Mouse (Mus musculus) lung, embryonic 15.5 days (tissue): ENCODE data around the gene Ppp1r13b. TPM values are rescaled to one million over a fixed set of nuclear protein-coding genes. Genes with fewer than 3 reads are reported as not detected.

Source experiments
- ATAC-seq: fragments of 200-750 bp; cut with Nextera tagmentation; 2 replicates; pipeline ENCODE4 v1.8.0; 2017; ENCODE audit warnings: moderate number of reproducible peaks, borderline replicate concordance; ENCODE audit not compliant: low FRiP score, low TSS enrichment; ENCODE audit errors: extremely low read depth
- H3K27ac ChIP-seq: fragments of 300-500 bp; sonication (generic); 2 replicates; pipeline ENCODE4 v1.5.1; 2015; ENCODE audit warnings: moderate library complexity, mild to moderate bottlenecking, inconsistent platforms
- H3K27me3 ChIP-seq: fragments of 300-500 bp; sonication (generic); 2 replicates; pipeline ENCODE4 v1.6.1; 2015; ENCODE audit warnings: inconsistent platforms
- H3K36me3 ChIP-seq: fragments of 300-500 bp; sonication (generic); 2 replicates; pipeline ENCODE4 v1.6.1; 2015; ENCODE audit warnings: inconsistent platforms
- H3K4me1 ChIP-seq: fragments of 300-500 bp; sonication (generic); 2 replicates; pipeline ENCODE4 v1.6.1; 2015; ENCODE audit warnings: inconsistent platforms
- H3K4me2 ChIP-seq: fragments of 300-500 bp; sonication (generic); 2 replicates; pipeline ENCODE4 v1.6.1; 2015; ENCODE audit warnings: inconsistent platforms, mild to moderate bottlenecking, moderate library complexity
- H3K4me3 ChIP-seq: fragments of 300-500 bp; sonication (generic); 2 replicates; pipeline ENCODE4 v1.5.1; 2015; ENCODE audit warnings: mild to moderate bottlenecking, inconsistent platforms
- H3K9ac ChIP-seq: fragments of 300-500 bp; sonication (generic); 2 replicates; pipeline ENCODE4 v1.6.1; 2015; ENCODE audit warnings: inconsistent platforms
- H3K9me3 ChIP-seq: fragments of 300-500 bp; sonication (generic); 2 replicates; pipeline ENCODE4 v1.6.1; 2016; ENCODE audit warnings: inconsistent platforms
- WGBS: fragments of 180-500 bp; shearing (Covaris S2); methylation state at CpG from one replicate; pipeline ENCODE4 v1.1.7; 2015; 5-methylcytosine and 5-hydroxymethylcytosine counted together
- polyA plus RNA-seq: library from polyadenylated mRNA; unstranded; fragments of >200 nt; fragmentation: Nextera tagmentation; extraction: Ambion mirVana; gene quantifications from 2 replicates; pipeline ENCODE4 v1.2.1, GENCODE M21; 2015

The Ppp1r13b gene
- polyA plus RNA-seq, 1 experiment from 2014 or later = 25.6 TPM

DNA sequence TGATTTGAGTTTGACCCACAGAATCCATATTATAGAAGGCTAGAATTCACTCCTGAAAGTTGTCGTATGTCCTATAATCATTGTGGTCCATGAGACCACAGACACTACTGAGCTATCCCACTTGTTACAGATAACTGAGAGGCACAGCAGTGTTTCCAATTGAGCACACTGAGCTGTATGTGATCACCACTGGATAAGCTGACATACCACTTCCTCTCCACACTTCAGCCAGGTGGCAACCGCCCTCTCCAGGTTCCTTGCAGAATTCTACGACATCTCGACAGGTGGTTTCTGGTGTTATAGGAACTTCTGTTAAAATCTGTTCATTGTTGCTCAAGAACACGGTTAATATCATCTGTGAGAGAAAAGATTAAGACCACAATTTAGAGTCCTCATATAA, 35.8 kb downstream of the Ppp1r13b start:
- Histone ChIP-seq H3K4me3 (no peak overlapping the region), H3K27ac (no peak overlapping the region), H3K4me1 (no peaks in the 10 kb centered on the region), H3K9ac (no peak overlapping the region), H3K9me3 (no peaks in the 10 kb centered on the region), H3K36me3 (peaks cover 17% of the 10 kb centered on the region), H3K4me2 (no peak overlapping the region), H3K27me3 (no peaks in the 10 kb centered on the region)
- WGBS = 82% methylated on average over 5 of the region's 5 CpGs
- ATAC-seq = no peak

DNA sequence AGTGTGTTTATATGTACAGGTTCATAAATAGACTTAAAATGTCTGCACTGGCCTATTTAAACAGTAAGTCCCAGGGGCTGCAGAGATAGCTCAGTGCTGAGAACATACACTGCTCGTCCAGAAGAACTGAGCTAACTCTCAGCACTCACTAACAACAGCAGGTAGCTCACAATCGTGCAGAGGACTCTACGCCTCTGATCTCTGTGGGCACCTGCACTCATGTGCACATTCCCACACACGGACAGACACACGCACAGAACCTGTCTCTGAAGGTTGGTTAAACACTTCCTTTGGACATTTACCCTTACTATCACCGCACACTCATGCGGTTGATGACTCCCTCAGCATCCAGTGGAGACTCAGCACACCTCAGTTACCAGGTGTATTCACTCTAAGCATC, 37.1 kb downstream of the Ppp1r13b start:
- Histone ChIP-seq H3K4me2 (no peak overlapping the region), H3K36me3 (peaks cover 23% of the 10 kb centered on the region), H3K9me3 (no peaks in the 10 kb centered on the region), H3K27me3 (no peaks in the 10 kb centered on the region), H3K9ac (no peak overlapping the region), H3K4me1 (no peaks in the 10 kb centered on the region), H3K27ac (no peak overlapping the region), H3K4me3 (no peak overlapping the region)
- no peak for ATAC-seq
- 90% methylated on average over 7 of the region's 7 CpGs for WGBS

DNA sequence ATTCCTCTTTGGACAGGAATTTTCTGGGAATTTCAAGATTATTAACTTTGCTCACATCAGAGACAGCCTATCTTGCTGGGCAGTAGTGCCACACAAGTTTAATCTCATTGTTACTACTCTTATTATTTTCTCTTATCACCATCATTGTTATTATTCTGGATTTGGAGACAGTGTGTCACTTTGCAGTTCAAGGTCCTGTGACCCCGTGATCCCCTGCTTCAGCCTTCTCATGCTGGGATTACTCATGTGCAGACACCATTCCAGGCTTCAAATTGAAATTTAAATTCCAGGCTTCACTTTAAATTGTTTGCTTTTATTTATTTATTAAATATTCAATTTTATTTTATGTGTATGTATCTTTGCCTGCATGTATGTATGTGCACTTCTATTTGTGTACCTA, 38.1 kb downstream of the Ppp1r13b start:
- peaks cover 23% of the 10 kb centered on the region for H3K36me3 ChIP-seq
- H3K4me3 ChIP-seq = no peak overlapping the region
- WGBS = 81% methylated on average over 1 of the region's 1 CpGs
- H3K4me2 ChIP-seq = no peak overlapping the region
- H3K9ac ChIP-seq = no peak overlapping the region
- no peak overlapping the region for H3K27ac ChIP-seq
- no peak for ATAC-seq
- no peaks in the 10 kb centered on the region for H3K27me3 ChIP-seq
- H3K4me1 ChIP-seq = no peaks in the 10 kb centered on the region
- H3K9me3 ChIP-seq = no peaks in the 10 kb centered on the region

DNA sequence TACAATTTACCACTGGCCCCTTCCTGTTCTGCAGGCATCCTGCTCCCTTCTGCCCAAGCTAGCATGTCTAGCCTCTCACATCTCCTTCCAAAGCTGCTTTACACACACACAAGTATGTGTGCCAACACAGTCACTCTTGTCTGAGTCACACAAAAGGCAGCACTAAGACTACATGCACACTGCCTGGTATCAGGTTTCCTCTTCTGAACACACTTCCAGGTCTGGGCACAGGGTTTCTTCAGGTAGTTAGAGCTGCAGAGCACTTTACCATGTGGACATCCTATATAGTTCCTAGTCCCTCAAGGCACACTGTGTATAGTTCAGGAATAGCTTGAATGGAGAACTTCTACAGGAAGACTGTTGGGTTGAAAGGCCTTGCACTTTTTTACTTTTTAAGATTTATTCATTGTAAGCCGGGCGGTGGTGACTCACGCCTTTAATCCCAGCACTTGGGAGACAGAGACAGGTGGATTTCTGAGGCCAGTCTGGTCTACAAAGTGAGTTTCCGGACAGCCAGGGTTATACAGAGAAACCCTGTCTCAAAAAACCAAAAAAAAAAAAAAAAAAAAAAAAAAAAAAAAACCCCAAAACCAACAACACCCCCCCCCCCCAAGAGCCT, 43.6 kb downstream of the Ppp1r13b start:
- WGBS = 87% methylated on average over 4 of the region's 4 CpGs
- H3K36me3 ChIP-seq = peaks cover 19% of the 10 kb centered on the region
- no peaks in the 10 kb centered on the region for H3K9me3 ChIP-seq
- H3K27me3 ChIP-seq = no peaks in the 10 kb centered on the region
- no peak overlapping the region for H3K4me3 ChIP-seq
- no peak for ATAC-seq
- no peak overlapping the region for H3K4me2 ChIP-seq
- no peak overlapping the region for H3K27ac ChIP-seq
- H3K9ac ChIP-seq = no peak overlapping the region
- H3K4me1 ChIP-seq = no peaks in the 10 kb centered on the region

DNA sequence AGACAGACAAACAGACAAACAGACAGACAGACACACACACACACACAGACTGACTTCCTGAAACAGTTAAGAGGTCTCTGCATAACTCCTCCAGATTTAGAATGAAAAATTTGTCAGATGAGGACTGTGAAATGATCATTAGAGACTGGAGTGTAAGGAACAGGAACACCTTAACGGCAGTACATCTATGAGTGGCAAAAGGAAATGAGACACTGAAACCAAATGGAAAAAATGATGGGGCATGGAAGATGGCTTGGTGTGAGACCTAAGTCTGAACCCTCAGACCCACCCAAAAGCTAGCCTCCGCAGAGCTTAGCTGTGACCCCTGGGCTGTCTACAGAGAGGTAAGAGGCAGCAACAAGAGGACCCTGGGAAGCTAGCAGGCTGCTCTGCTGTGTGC, 52.5 kb downstream of the Ppp1r13b start:
- Histone ChIP-seq H3K4me1 (no peaks in the 10 kb centered on the region), H3K27me3 (no peaks in the 10 kb centered on the region), H3K27ac (no peak overlapping the region), H3K4me3 (no peak overlapping the region), H3K9me3 (no peaks in the 10 kb centered on the region), H3K4me2 (no peak overlapping the region), H3K9ac (no peak overlapping the region), H3K36me3 (peaks cover 20% of the 10 kb centered on the region)
- no peak for ATAC-seq
- 86% methylated on average over 2 of the region's 2 CpGs for WGBS

DNA sequence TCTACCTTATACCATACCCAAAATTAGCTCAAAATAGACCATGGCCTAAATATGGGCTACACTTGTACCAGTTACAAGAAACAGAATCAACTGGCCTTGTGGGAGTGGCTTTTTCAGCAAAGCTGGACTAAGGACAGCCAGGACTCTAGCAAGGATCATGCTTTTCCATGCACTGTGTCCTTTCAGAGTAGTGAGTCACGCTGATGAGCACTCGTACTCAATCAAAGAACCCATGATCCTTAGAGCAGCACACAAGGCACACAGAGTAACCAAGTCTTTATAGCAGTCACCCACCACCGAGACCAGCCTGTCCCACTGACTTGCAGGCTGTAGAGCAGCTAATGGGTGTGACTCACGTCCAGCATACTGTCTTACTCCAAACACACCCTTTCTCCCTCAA, 54.4 kb downstream of the Ppp1r13b start:
- no peak overlapping the region for H3K27ac ChIP-seq
- no peaks in the 10 kb centered on the region for H3K4me1 ChIP-seq
- H3K9me3 ChIP-seq = no peaks in the 10 kb centered on the region
- no peak overlapping the region for H3K9ac ChIP-seq
- H3K4me3 ChIP-seq = no peak overlapping the region
- no peak for ATAC-seq
- H3K4me2 ChIP-seq = no peak overlapping the region
- 70% methylated on average over 4 of the region's 4 CpGs for WGBS
- H3K27me3 ChIP-seq = no peaks in the 10 kb centered on the region
- H3K36me3 ChIP-seq = peaks cover 20% of the 10 kb centered on the region

DNA sequence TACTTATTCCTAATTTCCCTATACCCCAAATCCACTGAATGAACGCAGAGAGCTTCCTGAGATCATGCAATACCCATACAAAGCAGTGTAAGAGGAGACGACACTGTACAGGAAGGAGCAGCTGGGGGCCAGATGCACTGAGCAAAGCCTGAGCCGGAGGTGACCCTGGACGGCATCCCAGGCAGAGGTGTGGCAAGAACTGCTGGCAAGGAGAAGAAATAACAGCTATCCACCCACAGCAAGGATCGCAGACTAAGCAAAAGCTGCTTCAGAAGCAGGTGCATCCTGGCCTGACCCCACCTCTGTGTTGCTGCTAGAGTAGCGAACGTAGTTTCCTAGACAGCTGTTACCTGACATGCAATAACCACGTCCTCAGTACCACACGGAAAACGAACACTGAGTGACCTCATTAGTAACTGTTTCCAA, 54.9 kb downstream of the Ppp1r13b start:
- Histone ChIP-seq H3K9ac (no peak overlapping the region), H3K9me3 (no peaks in the 10 kb centered on the region), H3K27ac (no peak overlapping the region), H3K4me3 (no peak overlapping the region), H3K36me3 (peaks cover 16% of the 10 kb centered on the region), H3K27me3 (no peaks in the 10 kb centered on the region), H3K4me2 (no peak overlapping the region), H3K4me1 (no peaks in the 10 kb centered on the region)
- 48% methylated on average over 10 of the region's 10 CpGs for WGBS
- ATAC-seq = no peak

DNA sequence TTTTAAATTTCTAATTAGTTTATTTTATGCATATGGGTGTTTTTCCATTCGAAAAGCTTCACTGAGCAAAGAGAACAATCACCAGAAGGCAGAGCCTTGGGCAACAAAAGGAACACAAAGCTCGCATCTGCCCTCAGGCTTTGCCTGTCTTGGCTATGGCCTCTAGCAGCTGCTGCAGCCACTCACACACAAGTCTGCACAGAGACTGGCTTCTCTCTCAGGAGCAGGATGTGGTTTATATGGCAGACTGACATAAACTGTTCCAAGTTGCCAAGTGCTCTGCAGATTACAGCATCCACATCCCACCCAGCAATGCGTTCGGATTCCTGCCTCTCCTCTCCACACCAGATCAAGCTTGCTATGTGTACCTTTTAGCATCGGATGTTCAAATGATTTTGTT, 56.2 kb downstream of the Ppp1r13b start:
- H3K9me3 ChIP-seq = no peaks in the 10 kb centered on the region
- peaks cover 7% of the 10 kb centered on the region for H3K36me3 ChIP-seq
- no peak for ATAC-seq
- no peak overlapping the region for H3K27ac ChIP-seq
- H3K4me1 ChIP-seq = no peaks in the 10 kb centered on the region
- 74% methylated on average over 5 of the region's 5 CpGs for WGBS
- no peak overlapping the region for H3K4me2 ChIP-seq
- H3K4me3 ChIP-seq = no peak overlapping the region
- no peaks in the 10 kb centered on the region for H3K27me3 ChIP-seq
- no peak overlapping the region for H3K9ac ChIP-seq

DNA sequence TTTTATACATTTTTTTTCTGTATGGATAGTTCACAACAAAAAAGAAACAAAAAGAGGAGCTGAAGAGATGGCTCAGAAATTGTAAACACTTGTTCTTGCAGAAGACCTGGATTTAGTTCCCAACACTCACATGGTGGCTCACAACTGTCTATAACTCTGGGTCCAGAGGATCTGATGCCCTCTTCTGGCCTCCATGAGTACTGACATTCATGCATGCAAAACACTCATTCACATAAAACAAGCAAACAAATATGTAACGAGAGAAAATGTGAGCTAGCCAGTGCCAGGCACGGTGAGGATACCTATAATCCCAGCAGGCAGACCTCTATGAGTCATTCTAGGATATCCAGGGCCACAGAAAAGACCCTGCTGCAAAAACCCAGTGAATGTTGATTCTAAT, 56.7 kb downstream of the Ppp1r13b start:
- H3K4me1 ChIP-seq = no peaks in the 10 kb centered on the region
- H3K36me3 ChIP-seq = peaks cover 4% of the 10 kb centered on the region
- no peak overlapping the region for H3K9ac ChIP-seq
- no peak for ATAC-seq
- H3K4me3 ChIP-seq = no peak overlapping the region
- no peak overlapping the region for H3K4me2 ChIP-seq
- no peaks in the 10 kb centered on the region for H3K9me3 ChIP-seq
- WGBS = 54% methylated on average over 2 of the region's 2 CpGs
- no peak overlapping the region for H3K27ac ChIP-seq
- H3K27me3 ChIP-seq = no peaks in the 10 kb centered on the region

DNA sequence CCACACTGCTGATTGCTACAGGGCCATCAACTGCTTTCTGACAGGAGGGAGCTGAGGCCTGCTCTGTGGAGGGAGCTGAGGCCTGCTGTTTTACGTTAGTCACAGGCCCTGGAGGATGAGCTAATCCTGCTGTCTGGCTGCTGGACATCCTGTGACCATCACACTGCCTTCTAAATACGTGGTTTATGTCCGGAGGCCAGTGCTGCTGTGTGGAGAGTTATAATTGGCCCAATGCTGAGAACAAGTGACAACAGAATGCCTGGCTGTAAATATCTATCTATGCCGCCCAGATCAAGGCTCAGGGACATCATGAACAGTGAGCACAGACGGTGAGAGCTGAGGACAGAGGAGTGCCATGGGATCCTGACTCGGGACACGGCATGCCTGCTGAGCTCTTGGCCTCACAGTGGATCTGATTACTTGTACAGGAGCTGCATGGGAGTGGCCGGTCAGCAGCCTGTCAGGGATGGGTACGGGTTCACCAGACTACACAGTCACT, 59.6 kb downstream of the Ppp1r13b start:
- H3K9me3 ChIP-seq = no peaks in the 10 kb centered on the region
- ATAC-seq = no peak
- H3K4me3 ChIP-seq = no peak overlapping the region
- no peaks in the 10 kb centered on the region for H3K4me1 ChIP-seq
- no peak overlapping the region for H3K9ac ChIP-seq
- H3K4me2 ChIP-seq = no peak overlapping the region
- no peak overlapping the region for H3K27ac ChIP-seq
- 73% methylated on average over 9 of the region's 9 CpGs for WGBS
- H3K27me3 ChIP-seq = no peaks in the 10 kb centered on the region
- H3K36me3 ChIP-seq = peaks cover 14% of the 10 kb centered on the region; the same call in 1 of the 2 replicates

DNA sequence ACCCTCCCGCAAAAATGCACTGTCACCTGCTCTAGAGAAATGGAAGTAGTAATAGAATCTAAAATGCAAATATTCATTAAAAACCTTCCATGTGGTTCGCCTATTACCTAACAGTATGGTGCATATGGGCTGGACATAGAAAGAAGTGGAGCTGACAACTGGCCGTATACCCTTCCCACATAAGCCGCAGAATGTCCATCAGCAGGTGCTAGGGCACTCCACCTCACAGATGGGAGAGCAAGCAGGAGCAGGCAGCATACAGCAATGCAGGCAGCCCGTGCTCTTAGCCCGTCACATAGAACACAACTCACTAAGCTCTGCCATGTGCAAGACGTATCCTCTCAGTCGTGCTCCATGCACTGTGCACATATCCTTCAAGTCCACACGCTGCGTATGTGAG, 61.1 kb downstream of the Ppp1r13b start:
- Histone ChIP-seq H3K4me3 (no peak overlapping the region), H3K36me3 (peaks cover 25% of the 10 kb centered on the region; the same call in 1 of the 2 replicates), H3K4me2 (no peak overlapping the region), H3K9me3 (no peaks in the 10 kb centered on the region), H3K27ac (no peak overlapping the region), H3K27me3 (no peaks in the 10 kb centered on the region), H3K9ac (no peak overlapping the region), H3K4me1 (no peaks in the 10 kb centered on the region)
- no peak for ATAC-seq
- WGBS = 74% methylated on average over 10 of the region's 10 CpGs

DNA sequence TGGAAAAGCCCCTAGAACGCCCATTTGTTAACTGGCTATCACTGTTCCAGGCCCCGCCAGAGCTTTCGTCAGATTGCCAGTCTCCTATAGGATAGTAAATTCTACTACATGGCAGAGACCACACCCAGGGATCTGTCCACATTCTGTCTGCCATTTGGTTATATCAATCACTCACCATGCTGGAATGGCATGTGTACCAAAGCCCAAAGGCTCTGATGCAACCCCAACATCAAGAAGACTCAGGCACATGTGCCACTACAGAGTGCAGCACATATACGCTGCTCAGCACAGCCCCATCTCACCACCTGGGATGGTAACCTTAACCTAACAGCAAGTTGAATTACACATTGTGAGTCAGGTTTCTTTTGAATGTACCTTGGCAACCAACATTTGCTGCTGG, 62.0 kb downstream of the Ppp1r13b start:
- H3K9ac ChIP-seq = no peak overlapping the region
- no peak overlapping the region for H3K4me3 ChIP-seq
- H3K4me2 ChIP-seq = no peak overlapping the region
- H3K9me3 ChIP-seq = no peaks in the 10 kb centered on the region
- peaks cover 34% of the 10 kb centered on the region; the same call in 1 of the 2 replicates for H3K36me3 ChIP-seq
- WGBS = 94% methylated on average over 4 of the region's 4 CpGs
- no peaks in the 10 kb centered on the region for H3K27me3 ChIP-seq
- no peak overlapping the region for H3K27ac ChIP-seq
- no peak for ATAC-seq
- no peaks in the 10 kb centered on the region for H3K4me1 ChIP-seq

DNA sequence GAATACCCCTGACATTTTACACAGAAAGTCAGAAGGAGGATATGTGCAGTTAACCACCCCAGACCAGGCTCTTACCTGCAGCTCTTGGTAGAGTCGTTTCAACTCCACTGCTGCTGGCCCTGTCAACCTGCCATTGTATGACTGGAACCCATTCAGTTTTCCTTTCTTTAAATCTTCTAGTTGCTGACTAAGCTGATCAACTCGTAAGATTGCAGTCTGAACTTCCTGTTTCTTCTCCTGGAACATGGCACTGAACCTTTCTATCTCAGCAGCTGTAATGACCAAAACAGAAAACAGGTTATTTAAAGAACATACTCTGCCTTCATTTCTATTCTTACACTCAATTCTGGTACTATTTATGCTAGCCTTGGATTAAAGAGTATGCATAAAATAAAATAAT, 64.4 kb downstream of the Ppp1r13b start:
- Histone ChIP-seq H3K36me3 (peaks cover 57% of the 10 kb centered on the region), H3K4me1 (no peaks in the 10 kb centered on the region), H3K9ac (no peak overlapping the region), H3K4me2 (no peak overlapping the region), H3K27ac (no peak overlapping the region), H3K4me3 (no peak overlapping the region), H3K27me3 (no peaks in the 10 kb centered on the region), H3K9me3 (no peaks in the 10 kb centered on the region)
- WGBS = 59% methylated on average over 2 of the region's 2 CpGs
- ATAC-seq = no peak
